Mouse (Mus musculus): ENCODE measurements at regions not wholly inside any gene's neighbourhood (a gene's known extent, or its start where the extent isn't known, plus 50 kb on each side); places are given as distances from the start of the nearest gene placed in this dataset.

DNA sequence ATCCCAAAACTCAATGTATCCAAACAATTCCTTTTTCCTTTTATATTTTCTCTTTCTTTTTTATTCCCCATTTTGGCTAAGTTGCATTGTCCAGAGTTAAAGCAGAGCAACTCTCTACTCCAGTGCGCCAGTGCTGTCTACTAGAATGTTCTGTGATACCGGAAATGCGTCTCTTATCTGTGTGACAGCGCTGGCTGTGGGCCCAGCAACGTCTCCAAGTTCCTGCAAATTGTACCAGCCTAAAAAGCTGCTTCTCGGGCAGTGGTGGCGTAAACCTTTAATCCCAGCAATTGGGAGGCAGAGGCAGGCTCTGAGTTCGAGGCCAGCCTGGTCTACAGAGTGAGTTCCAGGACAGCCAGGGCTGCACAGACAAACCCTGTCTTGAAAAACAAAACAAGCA lies 59.4 kb downstream of the Cox18 start:
- no peak for DNase-seq (ENCODE audit: low spot score in 2 of 2)

GRCm38 (mm10) chr5:90163033-90163859 lies 60.6 kb downstream of the Cox18 start:
- DNase-seq (ENCODE audit: low spot score in 2 of 2): no peak

DNA sequence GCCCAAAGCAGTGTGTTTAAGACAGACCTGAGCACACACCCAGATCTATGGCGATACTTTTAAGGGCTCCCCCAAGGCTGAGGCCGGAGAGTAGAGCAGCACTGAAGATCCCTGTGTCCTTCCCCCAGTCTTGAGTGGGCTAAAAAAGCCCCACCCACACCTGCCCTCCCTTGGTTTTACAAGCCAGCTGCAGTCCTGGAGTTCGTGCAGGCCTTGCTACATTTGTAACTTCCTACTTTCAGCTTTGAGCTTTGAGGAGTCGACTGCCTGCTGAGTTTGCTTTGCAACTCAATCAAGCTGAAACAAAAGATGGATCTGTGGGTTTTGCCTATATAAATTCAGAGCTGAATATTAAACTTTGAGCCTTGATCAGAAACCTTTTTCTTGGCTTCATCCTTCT lies 63.5 kb downstream of the Cox18 start:
- no peak for DNase-seq (ENCODE audit: low spot score in 2 of 2)

DNA sequence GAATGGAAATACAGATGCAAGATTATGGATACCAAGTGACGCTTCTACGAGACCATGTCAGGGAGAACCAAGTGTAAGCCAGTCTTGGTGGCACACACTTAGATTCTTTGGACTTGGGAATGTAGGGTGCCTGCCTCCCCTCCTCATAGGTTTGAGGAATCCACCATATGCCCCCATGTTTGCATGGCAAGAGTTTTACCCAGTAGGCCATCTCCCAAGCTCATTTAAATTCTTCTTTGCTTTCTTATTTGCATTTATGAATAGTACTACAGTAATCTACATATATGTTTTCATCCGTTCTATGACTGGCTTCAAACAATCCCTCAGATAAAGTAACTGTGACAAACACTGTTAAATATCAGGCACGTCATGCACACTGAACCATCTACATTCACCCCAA lies 67.3 kb downstream of the Cox18 start:
- no peak for DNase-seq (ENCODE audit: low spot score in 2 of 2)

DNA sequence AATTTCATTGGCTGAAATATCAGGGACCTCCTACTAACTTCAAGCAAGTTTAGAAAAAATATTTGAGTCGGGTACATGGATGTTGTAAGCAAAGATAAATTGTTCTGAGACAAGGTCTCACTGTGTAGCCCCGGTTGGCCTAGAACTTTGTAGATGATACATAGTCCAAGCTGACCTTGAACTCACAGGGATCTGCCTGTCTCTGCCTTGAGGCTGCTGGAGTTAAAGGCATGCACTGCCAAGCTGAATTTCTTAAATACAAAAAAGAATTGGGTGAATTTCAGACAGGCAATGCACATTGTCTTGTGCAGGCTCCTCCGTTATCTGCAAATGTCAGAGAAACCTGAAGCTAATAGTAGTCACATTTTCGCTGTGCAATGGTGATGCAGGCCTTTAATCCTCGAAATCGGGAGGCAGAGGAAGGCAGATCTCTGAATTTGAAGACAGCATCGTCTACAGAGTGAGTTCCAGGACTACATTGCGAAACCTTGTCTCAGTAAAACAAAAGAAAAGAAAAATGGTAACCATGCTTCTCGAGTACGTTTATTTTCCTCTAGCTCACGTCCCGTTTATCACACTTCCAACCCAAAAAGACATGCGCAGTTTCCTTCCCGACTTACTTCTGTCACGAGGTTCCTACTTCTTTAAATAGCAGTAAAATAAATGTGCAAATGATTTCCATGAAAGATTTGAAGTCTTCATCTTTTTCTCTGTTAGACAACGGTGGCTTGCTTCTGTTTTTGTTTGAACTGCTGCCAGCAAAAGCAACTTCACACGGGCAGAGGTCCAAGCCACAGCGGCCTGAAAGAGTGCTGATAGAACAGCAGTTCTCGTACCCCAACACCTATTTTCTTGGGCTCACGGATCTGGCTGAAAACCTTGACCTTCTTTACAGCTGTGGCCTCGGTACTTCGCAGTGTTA lies 73.9 kb downstream of the Cox18 start:
- no peak for DNase-seq (ENCODE audit: low spot score in 2 of 2)

DNA sequence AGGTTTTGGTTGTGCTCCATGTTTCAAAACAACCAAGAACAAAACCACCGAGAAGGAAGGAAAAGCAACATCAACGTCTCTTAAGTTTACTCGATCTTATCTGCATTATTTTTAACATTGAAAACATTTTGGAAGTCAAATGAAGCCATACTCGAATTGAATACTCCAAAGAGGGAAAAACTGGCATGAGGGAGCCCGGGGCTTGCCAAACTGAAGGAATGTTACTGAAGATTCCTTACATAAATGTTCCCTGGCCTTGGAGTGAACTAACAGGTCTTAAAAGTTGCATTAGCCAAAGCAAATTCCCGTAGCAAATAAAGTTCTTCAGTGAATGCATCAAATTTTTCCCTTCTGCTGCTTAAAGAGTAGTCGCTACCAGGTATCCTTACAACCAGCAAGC lies 87.8 kb downstream of the Cox18 start:
- DNase-seq (ENCODE audit: low spot score in 2 of 2): peak in 1 of 2 experiments; percentile 50

GRCm38 (mm10) chr5:90107036-90107435 lies 116.8 kb downstream of the Cox18 start:
- no peak for DNase-seq (ENCODE audit: low spot score in 2 of 2)

DNA sequence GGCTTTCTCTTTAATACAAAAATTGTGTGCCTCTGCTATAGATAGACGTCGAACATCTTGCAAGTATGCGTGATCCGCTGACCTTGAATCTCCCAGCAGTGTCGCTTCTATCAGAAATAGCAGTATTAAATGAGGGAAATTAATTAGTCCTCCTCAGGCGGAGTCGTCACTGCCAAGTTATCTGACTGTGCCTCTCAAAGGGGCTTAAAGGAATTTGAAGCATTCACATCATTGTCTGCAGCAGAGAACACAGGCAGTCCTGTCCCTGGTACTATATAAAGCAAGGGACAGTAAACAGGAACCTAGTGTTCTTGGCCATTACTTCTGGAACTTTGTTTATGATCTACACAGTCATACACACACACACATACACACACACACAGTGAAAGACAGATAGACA lies 119.1 kb downstream of the Cox18 start:
- no peak for DNase-seq (ENCODE audit: low spot score in 2 of 2)

- DNase-seq (ENCODE audit: low spot score in 2 of 2): no peak
These were observed 135.3 kb downstream of the Cox18 start for GRCm38 (mm10) chr5:90088541-90088940.

GRCm38 (mm10) chr5:90086491-90086890 lies 137.3 kb downstream of the Cox18 start:
- no peak for DNase-seq (ENCODE audit: low spot score in 2 of 2)

DNA sequence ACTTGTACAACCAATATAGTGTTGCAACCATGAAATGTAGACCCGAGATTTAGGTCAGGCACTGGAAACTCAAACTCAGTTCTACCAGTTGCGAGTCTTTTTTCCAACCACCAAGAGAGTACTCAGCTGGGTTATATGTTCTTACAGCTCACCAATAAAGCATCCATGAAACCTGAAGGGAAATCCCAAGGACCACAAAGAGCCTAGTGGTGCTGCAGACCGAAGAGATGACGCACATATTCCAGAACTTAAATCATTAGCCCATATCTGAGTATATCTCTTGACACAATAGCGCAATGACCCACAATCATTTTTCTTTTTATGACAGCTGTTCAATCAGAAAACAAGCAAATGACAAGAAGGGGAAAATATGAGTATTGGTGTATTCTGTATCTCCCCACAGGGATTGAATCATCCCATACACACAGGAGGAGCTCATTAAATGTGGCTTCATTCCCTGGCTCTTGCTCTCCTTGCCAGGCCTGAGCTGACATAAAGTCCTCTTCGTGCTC lies 146.7 kb downstream of the Cox18 start:
- no peak for DNase-seq (ENCODE audit: low spot score in 2 of 2)

DNA sequence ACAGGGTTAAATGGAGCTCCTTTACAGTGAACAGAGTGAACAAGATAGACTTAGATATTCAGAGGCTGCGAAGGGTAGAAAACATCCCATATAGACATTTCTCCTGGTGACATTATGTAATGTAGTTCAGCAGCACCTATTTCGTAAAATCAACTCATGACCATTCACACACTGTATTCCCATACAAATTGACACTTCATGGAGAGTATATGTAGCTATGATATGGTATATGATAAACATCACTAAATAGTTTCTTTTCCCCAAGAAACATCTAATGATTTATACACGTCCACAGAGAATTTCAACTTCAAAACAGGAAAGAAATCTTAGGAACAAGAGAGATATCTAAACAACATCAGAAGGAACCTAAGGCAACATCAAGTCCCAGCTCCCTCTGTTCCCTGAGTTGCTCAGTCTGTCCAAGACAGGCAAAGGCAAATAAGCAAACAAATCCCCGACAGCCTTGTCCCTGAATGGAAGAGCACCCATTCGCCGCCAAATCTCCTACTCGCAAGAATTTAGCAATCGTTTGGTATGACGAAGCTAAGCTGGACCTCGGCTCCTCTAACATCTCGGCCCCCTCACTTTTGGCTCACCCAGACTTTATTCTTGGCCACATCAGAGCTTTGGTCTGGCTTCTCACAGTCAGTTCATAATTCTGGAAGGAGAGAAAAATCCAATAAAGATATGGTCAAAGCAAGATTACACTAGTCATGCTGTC lies 148.0 kb downstream of the Cox18 start:
- no peak for DNase-seq (ENCODE audit: low spot score in 2 of 2)

DNA sequence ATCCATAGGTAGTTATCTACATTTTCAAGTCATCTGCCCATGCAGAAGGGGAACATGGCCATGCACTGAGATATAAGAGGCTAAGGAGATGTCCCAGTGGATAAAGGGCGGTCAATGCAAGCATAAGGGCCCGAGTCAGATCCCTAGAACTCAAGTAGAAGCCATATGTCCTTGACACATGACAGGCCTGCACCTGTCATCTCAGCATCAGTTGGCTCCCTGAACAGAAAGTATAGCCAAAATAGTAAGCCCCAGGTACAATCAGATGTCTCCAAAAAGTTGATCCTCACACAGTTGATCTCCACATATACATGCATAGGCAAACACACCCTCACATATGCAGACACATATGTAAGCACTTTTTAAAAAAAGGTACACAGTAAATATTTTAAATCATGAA lies 152.0 kb downstream of the Cox18 start:
- no peak for DNase-seq (ENCODE audit: low spot score in 2 of 2)

- no peak for DNase-seq (ENCODE audit: low spot score in 2 of 2)
These were observed 155.2 kb downstream of the Cox18 start for GRCm38 (mm10) chr5:90068601-90069000.

GRCm38 (mm10) chr5:90067817-90068216 lies 156.0 kb downstream of the Cox18 start:
- no peak for DNase-seq (ENCODE audit: low spot score in 2 of 2)

DNA sequence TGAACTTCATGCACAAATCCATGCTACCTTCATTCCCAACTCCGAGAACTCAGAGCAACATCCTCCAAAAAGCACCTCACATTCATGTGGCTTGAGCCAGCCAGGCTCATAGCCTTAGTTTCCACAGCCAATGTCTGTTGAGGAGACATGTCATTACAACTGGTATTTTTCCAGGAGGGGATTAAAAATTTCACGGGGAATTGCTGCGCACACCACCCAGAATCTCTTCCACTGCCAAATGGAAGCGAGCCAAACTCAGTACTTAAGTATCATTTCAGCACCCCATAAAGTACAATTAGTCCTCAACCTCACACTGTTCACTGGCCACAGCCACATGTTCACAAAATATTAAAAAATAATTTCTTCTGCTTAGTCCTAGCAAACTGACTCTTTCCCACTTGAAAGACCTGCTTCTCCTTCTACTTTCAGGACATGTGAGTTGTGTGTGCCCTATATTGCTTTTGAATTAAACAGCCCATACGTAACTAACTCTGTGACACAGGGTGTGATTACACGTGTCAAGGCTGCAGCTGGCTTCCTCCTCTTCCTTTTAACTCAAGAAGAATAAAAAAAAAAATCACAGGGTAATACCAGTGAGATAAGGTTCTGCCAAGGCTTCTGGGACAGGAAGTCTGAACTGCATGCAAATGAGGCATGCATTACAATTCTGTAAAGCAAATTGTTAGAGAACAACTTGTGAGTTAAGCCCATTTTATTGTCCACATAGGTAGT lies 157.8 kb downstream of the Cox18 start:
- DNase-seq (ENCODE audit: low spot score in 2 of 2): no peak

- no peak for DNase-seq (ENCODE audit: low spot score in 2 of 2)
These were observed 168.1 kb downstream of the Cox18 start for GRCm38 (mm10) chr5:90055686-90056085.

GRCm38 (mm10) chr5:90052516-90052915 lies 169.4 kb upstream of the Adamts3 start:
- no peak for DNase-seq (ENCODE audit: low spot score in 2 of 2)

GRCm38 (mm10) chr5:90049856-90050255 lies 166.7 kb upstream of the Adamts3 start:
- no peak for DNase-seq (ENCODE audit: low spot score in 2 of 2)

- no peak for DNase-seq (ENCODE audit: low spot score in 2 of 2)
These were observed 159.6 kb upstream of the Adamts3 start for GRCm38 (mm10) chr5:90042781-90043180.

- no peak for DNase-seq (ENCODE audit: low spot score in 2 of 2)
These were observed 150.0 kb upstream of the Adamts3 start for GRCm38 (mm10) chr5:90033103-90033502.
